Mouse (Mus musculus) intestine, embryonic 15.5 days (tissue): ENCODE measurements around the gene Olfr787. TPM values are rescaled to one million over a fixed set of nuclear protein-coding genes. Genes with fewer than 3 reads are reported as not detected.

Experiments used
- ATAC-seq: fragments of 200-750 bp; cut with Nextera tagmentation; 2 replicates; pipeline ENCODE4 v1.8.0; 2017; ENCODE audit warnings: moderate TSS enrichment, moderate library complexity
- H3K27ac ChIP-seq: fragments of 300-500 bp; sonication (generic); 2 replicates; pipeline ENCODE4 v1.5.1; 2015; ENCODE audit warnings: mild to moderate bottlenecking, inconsistent platforms
- H3K27me3 ChIP-seq: fragments of 300-500 bp; sonication (generic); replicated peaks from 2 replicates; pipeline ENCODE4 v1.6.1; 2015; ENCODE audit warnings: inconsistent platforms
- H3K36me3 ChIP-seq: fragments of 300-500 bp; sonication (generic); 2 replicates; pipeline ENCODE4 v1.6.1; 2015; ENCODE audit warnings: inconsistent platforms
- H3K4me1 ChIP-seq: fragments of 300-500 bp; sonication (generic); replicated peaks from 2 replicates; pipeline ENCODE4 v1.6.1; 2015; ENCODE audit warnings: inconsistent platforms
- H3K4me2 ChIP-seq: fragments of 300-500 bp; sonication (generic); replicated peaks from 2 replicates; pipeline ENCODE4 v1.6.1; 2015; ENCODE audit warnings: mild to moderate bottlenecking, inconsistent platforms
- H3K4me3 ChIP-seq: fragments of 300-500 bp; sonication (generic); replicated peaks from 2 replicates; pipeline ENCODE4 v1.5.1; 2015; ENCODE audit warnings: inconsistent platforms
- H3K9ac ChIP-seq: fragments of 300-500 bp; sonication (generic); 2 replicates; pipeline ENCODE4 v1.6.1; 2015; ENCODE audit warnings: inconsistent platforms
- H3K9me3 ChIP-seq: fragments of 300-500 bp; sonication (generic); 2 replicates; pipeline ENCODE4 v1.6.1; 2016; ENCODE audit warnings: inconsistent platforms
- WGBS: fragments of 180-500 bp; shearing (Covaris S2); methylation state at CpG from one replicate; pipeline ENCODE4 v1.1.7; 2015; 5-methylcytosine and 5-hydroxymethylcytosine counted together
- polyA plus RNA-seq: library from polyadenylated mRNA; unstranded; fragments of >200 nt; fragmentation: Nextera tagmentation; extraction: Ambion mirVana; gene quantifications from 2 replicates; pipeline ENCODE4 v1.2.1, GENCODE M21; 2015

Gene Olfr787
- not detected in 2 replicates for polyA plus RNA-seq

- H3K27me3 ChIP-seq: no peaks in the 10 kb centered on the region
- H3K4me2 ChIP-seq: no peak within 1 kb of the TSS
- WGBS: 88% methylated on average over 3 of the region's 3 CpGs
- H3K9me3 ChIP-seq: no peaks in the 10 kb centered on the region
- no peak within 1 kb of the TSS for H3K27ac ChIP-seq
- no peaks in the 10 kb centered on the region for H3K36me3 ChIP-seq
- no peak for ATAC-seq
- no peak within 1 kb of the TSS for H3K9ac ChIP-seq
- H3K4me1 ChIP-seq: no peaks in the 10 kb centered on the region
- H3K4me3 ChIP-seq: no peak within 1 kb of the TSS
These were observed at the start of gene Olfr787 for GRCm38 (mm10) chr10:129461562-129461961. Gene Olfr787, plus strand, starts transcription at chr10:129461862.

- no peak within 1 kb of the TSS for H3K4me3 ChIP-seq
- no peak within 1 kb of the TSS for H3K27ac ChIP-seq
- no peak within 1 kb of the TSS for H3K9ac ChIP-seq
- ATAC-seq: no peak
- H3K27me3 ChIP-seq: no peaks in the 10 kb centered on the region
- H3K9me3 ChIP-seq: no peaks in the 10 kb centered on the region
- H3K36me3 ChIP-seq: no peaks in the 10 kb centered on the region
- no peak within 1 kb of the TSS for H3K4me2 ChIP-seq
- no peaks in the 10 kb centered on the region for H3K4me1 ChIP-seq
These were observed 34.7 kb upstream of the Olfr787 start, which contains the start of gene Olfr786 for GRCm38 (mm10) chr10:129427006-129427405. Gene Olfr786, plus strand, starts transcription at chr10:129427306.

- H3K27me3 ChIP-seq: no peaks in the 10 kb centered on the region
- no peak for ATAC-seq
- no peaks in the 10 kb centered on the region for H3K36me3 ChIP-seq
- no peak within 1 kb of the TSS for H3K4me2 ChIP-seq
- no peaks in the 10 kb centered on the region for H3K4me1 ChIP-seq
- no peak within 1 kb of the TSS for H3K27ac ChIP-seq
- no peak within 1 kb of the TSS for H3K9ac ChIP-seq
- H3K9me3 ChIP-seq: no peaks in the 10 kb centered on the region
- no peak within 1 kb of the TSS for H3K4me3 ChIP-seq
These were observed 9.0 kb downstream of the Olfr787 start, which contains the start of gene Olfr788 for GRCm38 (mm10) chr10:129470698-129471097. Gene Olfr788, plus strand, starts transcription at chr10:129470998.

- no peaks in the 10 kb centered on the region for H3K9me3 ChIP-seq
- no peak overlapping the region for H3K4me2 ChIP-seq
- WGBS: 61% methylated on average over 2 of the region's 2 CpGs
- H3K27ac ChIP-seq: no peak overlapping the region
- no peak overlapping the region for H3K4me3 ChIP-seq
- H3K9ac ChIP-seq: no peak overlapping the region
- no peaks in the 10 kb centered on the region for H3K27me3 ChIP-seq
- no peaks in the 10 kb centered on the region for H3K4me1 ChIP-seq
- no peak for ATAC-seq
- H3K36me3 ChIP-seq: no peaks in the 10 kb centered on the region
These were observed 11.6 kb downstream of the Olfr787 start for GRCm38 (mm10) chr10:129473256-129473655.

- Histone ChIP-seq H3K27me3 (no peaks in the 10 kb centered on the region), H3K9ac (no peak overlapping the region), H3K4me1 (no peaks in the 10 kb centered on the region), H3K9me3 (no peaks in the 10 kb centered on the region), H3K36me3 (no peaks in the 10 kb centered on the region), H3K4me3 (no peak overlapping the region), H3K4me2 (no peak overlapping the region), H3K27ac (no peak overlapping the region)
- no peak for ATAC-seq
These were observed 12.1 kb downstream of the Olfr787 start for GRCm38 (mm10) chr10:129473723-129474122.

GRCm38 (mm10) chr10:129484452-129484851 lies 22.8 kb downstream of the Olfr787 start, which contains the start of gene Olfr789:
Gene Olfr789, plus strand, starts transcription at chr10:129484752.
- H3K36me3 ChIP-seq: no peaks in the 10 kb centered on the region
- 57% methylated on average over 2 of the region's 2 CpGs for WGBS
- H3K9me3 ChIP-seq: no peaks in the 10 kb centered on the region
- H3K27me3 ChIP-seq: no peaks in the 10 kb centered on the region
- H3K9ac ChIP-seq: no peak within 1 kb of the TSS
- H3K4me2 ChIP-seq: no peak within 1 kb of the TSS
- ATAC-seq: no peak
- H3K4me1 ChIP-seq: no peaks in the 10 kb centered on the region
- no peak within 1 kb of the TSS for H3K27ac ChIP-seq
- H3K4me3 ChIP-seq: no peak within 1 kb of the TSS

- no peak for ATAC-seq
- H3K4me1 ChIP-seq: no peaks in the 10 kb centered on the region
- 74% methylated on average over 2 of the region's 2 CpGs for WGBS
These were observed 28.4 kb downstream of the Olfr787 start for GRCm38 (mm10) chr10:129490101-129490500.

GRCm38 (mm10) chr10:129498192-129498591 lies 36.5 kb downstream of the Olfr787 start, which contains the start of gene Olfr790:
Gene Olfr790, plus strand, starts transcription at chr10:129498492.
- Histone ChIP-seq H3K9me3 (no peaks in the 10 kb centered on the region), H3K4me3 (no peak within 1 kb of the TSS), H3K27me3 (no peaks in the 10 kb centered on the region), H3K4me1 (no peaks in the 10 kb centered on the region), H3K36me3 (no peaks in the 10 kb centered on the region), H3K27ac (no peak within 1 kb of the TSS), H3K4me2 (no peak within 1 kb of the TSS), H3K9ac (no peak within 1 kb of the TSS)
- no peak for ATAC-seq

More at GRCm38 (mm10) chr10:129490101-129490500, 28.4 kb downstream of the Olfr787 start:
- Histone ChIP-seq H3K4me3 (no peak overlapping the region), H3K9ac (no peak overlapping the region), H3K36me3 (no peaks in the 10 kb centered on the region), H3K4me2 (no peak overlapping the region), H3K9me3 (no peaks in the 10 kb centered on the region), H3K27ac (no peak overlapping the region), H3K27me3 (no peaks in the 10 kb centered on the region)

Other genes starting within 250 kb of the Olfr787 start
- gene Olfr774, start 225.7 kb upstream of the Olfr787 start, polyA plus RNA-seq: not detected in 2 replicates
- not detected in 2 replicates for gene Olfr775, start 213.4 kb upstream of the Olfr787 start, polyA plus RNA-seq
- not detected in 2 replicates for gene Olfr776, start 202.7 kb upstream of the Olfr787 start, polyA plus RNA-seq
- gene Olfr777, start 190.4 kb upstream of the Olfr787 start, polyA plus RNA-seq: not detected in 2 replicates
- gene Olfr780, start 143.7 kb upstream of the Olfr787 start, polyA plus RNA-seq: not detected in 2 replicates
- not detected in 2 replicates for gene Olfr781, start 133.0 kb upstream of the Olfr787 start, polyA plus RNA-seq
- not detected in 2 replicates for gene Olfr782, start 113.0 kb upstream of the Olfr787 start, polyA plus RNA-seq
- 0.09 TPM in 1 of 2 replicates, not detected in the other for gene Olfr784, start 77.8 kb upstream of the Olfr787 start, polyA plus RNA-seq
- not detected in 2 replicates for gene Olfr785, start 56.4 kb upstream of the Olfr787 start, polyA plus RNA-seq
- gene Olfr786, start 34.6 kb upstream of the Olfr787 start, polyA plus RNA-seq: not detected in 2 replicates
- gene Olfr788, start 9.1 kb downstream of the Olfr787 start, polyA plus RNA-seq: not detected in 2 replicates
- gene Olfr789, start 22.9 kb downstream of the Olfr787 start, polyA plus RNA-seq: not detected in 2 replicates
- gene Olfr790, start 36.6 kb downstream of the Olfr787 start, polyA plus RNA-seq: not detected in 2 replicates
- not detected in 2 replicates for gene Olfr791, start 59.9 kb downstream of the Olfr787 start, polyA plus RNA-seq
- gene Olfr792, start 77.3 kb downstream of the Olfr787 start, polyA plus RNA-seq: not detected in 2 replicates
- not detected in 2 replicates for gene Olfr794, start 105.8 kb downstream of the Olfr787 start, polyA plus RNA-seq
- gene Olfr796, start 150.7 kb downstream of the Olfr787 start, polyA plus RNA-seq: not detected in 2 replicates
- not detected in 2 replicates for gene Olfr798, start 166.1 kb downstream of the Olfr787 start, polyA plus RNA-seq
- gene Olfr799, start 175.6 kb downstream of the Olfr787 start, polyA plus RNA-seq: not detected in 2 replicates
- not detected in 2 replicates for gene Olfr800, start 195.8 kb downstream of the Olfr787 start, polyA plus RNA-seq
- gene Olfr801, start 212.0 kb downstream of the Olfr787 start, polyA plus RNA-seq: not detected in 2 replicates
- gene Olfr802, start 226.3 kb downstream of the Olfr787 start, polyA plus RNA-seq: not detected in 2 replicates
- gene Olfr803, start 232.4 kb downstream of the Olfr787 start, polyA plus RNA-seq: not detected in 2 replicates
- gene Olfr804, start 241.3 kb downstream of the Olfr787 start, polyA plus RNA-seq: not detected in 2 replicates